Mouse (Mus musculus): Measurements from ENCODE around the gene Fyttd1. TPM values are rescaled to one million over a fixed set of nuclear protein-coding genes. Genes with fewer than 3 reads are reported as not detected.
A peak's percentile ranks its signal among the peaks of the same experiment; 100 is the strongest.

Fyttd1 gene
- 147 and 156 TPM in 2 replicates for polyA plus RNA-seq (2014; fragmentation: Nextera tagmentation; extraction: Ambion mirVana)

GRCm38 (mm10) chr16:32877343-32878156 lies at the start of gene Fyttd1, which contains the start of gene Rubcn:
Fyttd1 (plus strand) TSS chr16:32877500.
Rubcn (minus strand) TSS chr16:32877766.
- peak; percentile 96 for DNase-seq (ENCODE audit: low spot score)
- under 1% methylated on average over 75 of the region's 83 CpGs for WGBS
- peak within 1 kb of the TSS; percentile 62; the same call in 1 of the 2 replicates for H3K27ac ChIP-seq (replicated peaks; ENCODE audit: low read depth, low read length)
- H3K9ac ChIP-seq (replicated peaks; ENCODE audit: low read length) = peak within 1 kb of the TSS; percentile 93
- no peaks in the 10 kb centered on the region for H3K27me3 ChIP-seq (ENCODE audit: control insufficient read depth, insufficient read depth, low read length)
- H3K9me3 ChIP-seq (replicated peaks; ENCODE audit: control insufficient read depth, low read length) = no peaks in the 10 kb centered on the region
- H3K36me3 ChIP-seq (replicated peaks; ENCODE audit: control insufficient read depth, insufficient read depth, low read depth, low read length) = no peaks in the 10 kb centered on the region
- peak; percentile 96 for ATAC-seq (replicated peaks; ENCODE audit: insufficient number of reproducible peaks, low FRiP score, low TSS enrichment, low read depth)
- peaks cover 3% of the 10 kb centered on the region; the same call in 1 of the 2 replicates for H3K4me1 ChIP-seq (ENCODE audit: control insufficient read depth, insufficient read depth, low read length)
- H3K4me2 ChIP-seq (ENCODE audit: low read depth, low read length) = peak within 1 kb of the TSS; percentile 79
- peak within 1 kb of the TSS; percentile 69 for H3K4me3 ChIP-seq (ENCODE audit: low read depth, low read length)

GRCm38 (mm10) chr16:32829104-32829503 lies 48.2 kb upstream of the Fyttd1 start:
- DNase-seq (ENCODE audit: low spot score) (no peak), ATAC-seq (replicated peaks; ENCODE audit: insufficient number of reproducible peaks, low FRiP score, low TSS enrichment, low read depth) (no peak)
- H3K4me3 ChIP-seq (ENCODE audit: low read depth, low read length) = no peak overlapping the region
- no peaks in the 10 kb centered on the region for H3K9me3 ChIP-seq (replicated peaks; ENCODE audit: control insufficient read depth, low read length)
- H3K27ac ChIP-seq (replicated peaks; ENCODE audit: low read depth, low read length) = no peak overlapping the region
- H3K9ac ChIP-seq (replicated peaks; ENCODE audit: low read length) = no peak overlapping the region
- 91% methylated on average over 11 of the region's 11 CpGs for WGBS
- H3K4me1 ChIP-seq (ENCODE audit: control insufficient read depth, insufficient read depth, low read length) = no peaks in the 10 kb centered on the region
- no peaks in the 10 kb centered on the region; the same call in 1 of the 2 replicates for H3K36me3 ChIP-seq (replicated peaks; ENCODE audit: control insufficient read depth, insufficient read depth, low read depth, low read length)
- H3K27me3 ChIP-seq (ENCODE audit: control insufficient read depth, insufficient read depth, low read length) = no peaks in the 10 kb centered on the region
- no peak overlapping the region for H3K4me2 ChIP-seq (ENCODE audit: low read depth, low read length)

- WGBS = 88% methylated on average over 4 of the region's 4 CpGs
- no peaks in the 10 kb centered on the region for H3K27me3 ChIP-seq (ENCODE audit: control insufficient read depth, insufficient read depth, low read length)
- H3K36me3 ChIP-seq (replicated peaks; ENCODE audit: control insufficient read depth, insufficient read depth, low read depth, low read length) = no peaks in the 10 kb centered on the region
- no peaks in the 10 kb centered on the region for H3K9me3 ChIP-seq (replicated peaks; ENCODE audit: control insufficient read depth, low read length)
- no peaks in the 10 kb centered on the region for H3K4me1 ChIP-seq (ENCODE audit: control insufficient read depth, insufficient read depth, low read length)
- H3K4me3 ChIP-seq (ENCODE audit: low read depth, low read length) = no peak overlapping the region
- H3K27ac ChIP-seq (replicated peaks; ENCODE audit: low read depth, low read length) = no peak overlapping the region
- no peak for DNase-seq (ENCODE audit: low spot score)
- no peak for ATAC-seq (replicated peaks; ENCODE audit: insufficient number of reproducible peaks, low FRiP score, low TSS enrichment, low read depth)
- no peak overlapping the region for H3K4me2 ChIP-seq (ENCODE audit: low read depth, low read length)
- H3K9ac ChIP-seq (replicated peaks; ENCODE audit: low read length) = no peak overlapping the region
These were observed 45.8 kb upstream of the Fyttd1 start for GRCm38 (mm10) chr16:32831501-32831900.

- H3K4me2 ChIP-seq (ENCODE audit: low read depth, low read length) = no peak overlapping the region
- H3K27ac ChIP-seq (replicated peaks; ENCODE audit: low read depth, low read length) = no peak overlapping the region
- H3K9me3 ChIP-seq (replicated peaks; ENCODE audit: control insufficient read depth, low read length) = no peaks in the 10 kb centered on the region
- H3K9ac ChIP-seq (replicated peaks; ENCODE audit: low read length) = no peak overlapping the region
- no peak overlapping the region for H3K4me3 ChIP-seq (ENCODE audit: low read depth, low read length)
- peaks cover 5% of the 10 kb centered on the region; the same call in 1 of the 2 replicates for H3K36me3 ChIP-seq (replicated peaks; ENCODE audit: control insufficient read depth, insufficient read depth, low read depth, low read length)
- ATAC-seq (replicated peaks; ENCODE audit: insufficient number of reproducible peaks, low FRiP score, low TSS enrichment, low read depth) (no peak), DNase-seq (ENCODE audit: low spot score) (no peak)
- no peaks in the 10 kb centered on the region for H3K4me1 ChIP-seq (ENCODE audit: control insufficient read depth, insufficient read depth, low read length)
- no peaks in the 10 kb centered on the region for H3K27me3 ChIP-seq (ENCODE audit: control insufficient read depth, insufficient read depth, low read length)
- 89% methylated on average over 11 of the region's 11 CpGs for WGBS
These were observed 30.2 kb upstream of the Fyttd1 start for GRCm38 (mm10) chr16:32847103-32847502.

- WGBS = 91% methylated on average over 11 of the region's 11 CpGs
- Histone ChIP-seq H3K4me2 (ENCODE audit: low read depth, low read length) (no peak overlapping the region), H3K4me3 (ENCODE audit: low read depth, low read length) (no peak overlapping the region), H3K4me1 (ENCODE audit: control insufficient read depth, insufficient read depth, low read length) (no peaks in the 10 kb centered on the region), H3K9me3 (replicated peaks; ENCODE audit: control insufficient read depth, low read length) (no peaks in the 10 kb centered on the region), H3K27ac (replicated peaks; ENCODE audit: low read depth, low read length) (no peak overlapping the region), H3K9ac (replicated peaks; ENCODE audit: low read length) (no peak overlapping the region), H3K36me3 (replicated peaks; ENCODE audit: control insufficient read depth, insufficient read depth, low read depth, low read length) (no peaks in the 10 kb centered on the region), H3K27me3 (ENCODE audit: control insufficient read depth, insufficient read depth, low read length) (no peaks in the 10 kb centered on the region)
- ATAC-seq (replicated peaks; ENCODE audit: insufficient number of reproducible peaks, low FRiP score, low TSS enrichment, low read depth) (no peak), DNase-seq (ENCODE audit: low spot score) (no peak)
These were observed 28.1 kb upstream of the Fyttd1 start for GRCm38 (mm10) chr16:32849042-32849830.

- no peak for DNase-seq (ENCODE audit: low spot score)
- Histone ChIP-seq H3K36me3 (replicated peaks; ENCODE audit: control insufficient read depth, insufficient read depth, low read depth, low read length) (no peaks in the 10 kb centered on the region), H3K4me3 (ENCODE audit: low read depth, low read length) (no peak overlapping the region), H3K9ac (replicated peaks; ENCODE audit: low read length) (no peak overlapping the region), H3K27ac (replicated peaks; ENCODE audit: low read depth, low read length) (no peak overlapping the region), H3K4me2 (ENCODE audit: low read depth, low read length) (no peak overlapping the region), H3K4me1 (ENCODE audit: control insufficient read depth, insufficient read depth, low read length) (no peaks in the 10 kb centered on the region), H3K27me3 (ENCODE audit: control insufficient read depth, insufficient read depth, low read length) (no peaks in the 10 kb centered on the region), H3K9me3 (replicated peaks; ENCODE audit: control insufficient read depth, low read length) (no peaks in the 10 kb centered on the region)
- no peak for ATAC-seq (replicated peaks; ENCODE audit: insufficient number of reproducible peaks, low FRiP score, low TSS enrichment, low read depth)
- 74% methylated on average over 13 of the region's 13 CpGs for WGBS
These were observed 23.7 kb upstream of the Fyttd1 start for GRCm38 (mm10) chr16:32853492-32854049.

GRCm38 (mm10) chr16:32854050-32854571 lies 23.2 kb upstream of the Fyttd1 start:
- no peaks in the 10 kb centered on the region for H3K27me3 ChIP-seq (ENCODE audit: control insufficient read depth, insufficient read depth, low read length)
- ATAC-seq (replicated peaks; ENCODE audit: insufficient number of reproducible peaks, low FRiP score, low TSS enrichment, low read depth) (no peak), DNase-seq (ENCODE audit: low spot score) (no peak)
- H3K4me1 ChIP-seq (ENCODE audit: control insufficient read depth, insufficient read depth, low read length) = no peaks in the 10 kb centered on the region
- no peaks in the 10 kb centered on the region for H3K36me3 ChIP-seq (replicated peaks; ENCODE audit: control insufficient read depth, insufficient read depth, low read depth, low read length)
- no peak overlapping the region for H3K4me2 ChIP-seq (ENCODE audit: low read depth, low read length)
- no peak overlapping the region for H3K27ac ChIP-seq (replicated peaks; ENCODE audit: low read depth, low read length)
- no peak overlapping the region for H3K4me3 ChIP-seq (ENCODE audit: low read depth, low read length)
- WGBS = 86% methylated on average over 2 of the region's 2 CpGs
- no peaks in the 10 kb centered on the region for H3K9me3 ChIP-seq (replicated peaks; ENCODE audit: control insufficient read depth, low read length)
- H3K9ac ChIP-seq (replicated peaks; ENCODE audit: low read length) = no peak overlapping the region
